Mouse (Mus musculus): ENCODE measurements at regions not wholly inside any gene's neighbourhood (a gene's known extent, or its start where the extent isn't known, plus 50 kb on each side); places are given as distances from the start of the nearest gene placed in this dataset.

DNA sequence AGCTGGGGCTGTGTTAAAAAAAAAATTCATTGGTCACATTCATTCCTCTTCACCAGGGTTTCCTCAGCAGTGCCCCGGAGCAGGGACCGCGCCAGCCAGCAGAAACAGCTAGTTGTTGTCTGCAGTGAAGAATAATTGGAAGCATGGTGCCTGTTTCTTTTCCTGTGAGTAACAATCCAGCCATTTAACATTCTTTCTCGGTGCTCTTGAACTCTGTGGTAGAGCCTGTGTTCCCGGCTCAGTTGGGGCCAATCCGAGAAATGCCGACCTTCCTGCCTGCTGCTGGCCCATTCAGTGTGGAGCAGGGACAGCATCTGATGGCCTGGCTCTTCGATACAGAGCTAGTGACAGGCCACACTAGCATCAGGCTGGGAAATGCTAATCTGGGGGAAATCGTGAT lies 120.7 kb upstream of the Mkln1 start:
- no peak for DNase-seq

DNA sequence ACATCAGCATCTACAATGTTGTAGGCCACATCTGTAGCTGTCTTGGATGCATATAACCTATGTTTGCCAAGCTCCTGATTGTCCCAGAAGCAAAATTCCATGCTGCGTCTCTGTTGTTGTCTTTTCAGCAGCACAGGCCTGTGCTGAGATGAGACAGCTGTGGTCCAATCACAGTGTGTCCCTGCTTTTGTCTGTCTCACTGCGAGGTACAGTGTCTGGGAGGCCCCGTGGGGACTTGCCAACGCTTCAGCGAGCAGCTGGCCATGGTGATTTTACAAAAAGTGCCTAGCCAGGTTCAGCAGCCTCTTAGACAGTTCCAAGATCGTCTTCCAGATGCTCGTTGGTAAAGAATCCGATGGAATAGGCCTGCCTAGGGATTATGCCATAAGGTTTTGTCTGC lies 114.6 kb upstream of the Mkln1 start:
- peak in 1 of 2 experiments; percentile 36 for DNase-seq

DNA sequence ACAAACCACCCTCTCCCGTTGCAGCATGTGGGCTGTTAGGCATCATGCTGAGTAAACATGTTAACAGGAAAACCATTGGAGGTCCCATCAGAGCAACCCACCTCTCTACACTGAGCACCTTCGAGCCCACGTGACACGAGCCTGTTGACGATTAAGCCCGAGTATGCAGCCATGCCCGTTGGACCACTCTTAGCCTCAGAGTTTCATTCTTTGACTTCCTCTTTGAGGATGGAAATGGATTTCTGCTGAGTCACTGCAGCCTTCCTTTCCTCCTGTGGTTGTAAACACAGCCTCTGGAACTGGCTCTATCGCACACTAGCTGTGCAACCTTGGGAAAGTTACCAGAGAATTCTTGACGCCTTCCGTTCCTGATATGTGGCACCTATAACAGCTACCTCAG lies 114.1 kb upstream of the Mkln1 start:
- DNase-seq = peak; percentile 63 to 68

DNA sequence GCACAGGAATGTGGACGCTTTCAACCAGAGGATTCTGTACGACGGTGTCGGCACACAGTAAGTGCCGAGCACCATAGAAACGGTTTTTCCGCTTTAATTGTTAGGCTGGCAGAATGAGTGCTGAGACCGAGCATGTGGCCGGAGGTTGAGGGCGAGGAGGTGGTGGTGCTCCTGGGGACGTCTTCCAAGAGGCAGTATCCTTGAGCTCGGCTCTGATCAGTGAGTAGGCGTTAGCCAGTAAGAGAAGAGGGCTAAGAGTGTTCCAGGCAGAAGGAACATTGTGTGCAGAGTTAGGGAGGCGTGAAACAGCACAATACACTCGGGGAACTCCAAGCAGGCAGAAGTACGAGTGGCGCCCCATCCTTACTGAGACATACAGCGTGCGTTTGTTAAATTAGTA lies 113.5 kb upstream of the Mkln1 start:
- DNase-seq = peak in 1 of 2 experiments; percentile 62

GRCm38 (mm10) chr6:31285981-31286737 lies 112.4 kb upstream of the Mkln1 start:
- no peak for DNase-seq

- DNase-seq = no peak
These were observed 111.4 kb upstream of the Mkln1 start for GRCm38 (mm10) chr6:31287176-31287575.

GRCm38 (mm10) chr6:31287686-31288085 lies 110.8 kb upstream of the Mkln1 start:
- DNase-seq = peak; percentile 20 to 36

DNA sequence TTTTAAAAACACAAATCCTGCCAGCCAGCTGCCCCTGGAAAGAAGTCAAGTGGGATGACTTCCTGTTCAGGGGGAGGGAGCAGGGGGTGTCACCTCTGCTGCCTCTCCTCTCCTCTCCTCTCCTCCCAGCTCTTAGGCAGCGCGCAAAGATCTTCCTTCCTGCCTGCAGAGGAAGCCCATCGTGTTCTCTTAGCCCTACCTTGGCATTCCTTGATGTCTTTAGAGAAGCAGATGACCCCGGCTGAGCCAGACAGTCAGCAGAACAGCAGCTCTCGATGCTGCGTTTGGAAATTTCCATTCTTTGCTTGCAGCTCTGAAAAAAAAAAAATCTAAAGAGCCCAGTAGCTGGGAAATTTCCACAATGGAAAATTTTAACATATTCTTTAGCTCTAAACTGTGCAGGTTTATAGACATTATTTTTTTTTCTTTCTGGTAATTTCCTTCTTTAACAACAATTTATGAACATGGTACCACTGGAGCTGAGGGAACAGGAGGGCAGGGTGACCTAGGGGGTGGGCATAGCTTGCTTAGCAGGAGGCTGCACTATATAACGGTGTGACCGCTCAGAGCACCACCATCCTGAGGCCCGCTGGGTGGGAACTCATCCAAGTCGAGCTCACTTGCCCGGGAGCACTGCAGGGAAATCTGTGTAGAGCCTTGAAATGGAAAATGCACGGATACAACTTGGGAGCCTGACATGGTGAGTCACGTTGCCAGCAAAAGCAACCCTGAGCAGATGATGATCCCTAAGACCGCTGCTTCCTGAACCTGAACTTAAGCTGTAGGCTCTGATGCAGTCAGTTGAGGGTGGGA lies 109.9 kb upstream of the Mkln1 start:
- DNase-seq = peak; percentile 66 to 75

DNA sequence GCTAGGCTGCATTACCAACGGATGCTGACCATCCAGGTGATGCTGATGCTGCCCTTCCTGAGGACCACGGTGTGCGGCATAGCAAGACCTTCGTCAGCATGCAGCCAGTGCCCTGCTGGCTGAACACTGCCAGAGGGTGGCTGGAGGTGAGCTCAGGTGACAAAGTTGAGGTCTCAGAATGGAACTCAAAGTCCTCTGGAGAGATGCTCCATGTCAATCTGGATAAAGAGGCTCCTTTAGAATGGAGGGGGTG lies 109.4 kb upstream of the Mkln1 start:
- DNase-seq = no peak

DNA sequence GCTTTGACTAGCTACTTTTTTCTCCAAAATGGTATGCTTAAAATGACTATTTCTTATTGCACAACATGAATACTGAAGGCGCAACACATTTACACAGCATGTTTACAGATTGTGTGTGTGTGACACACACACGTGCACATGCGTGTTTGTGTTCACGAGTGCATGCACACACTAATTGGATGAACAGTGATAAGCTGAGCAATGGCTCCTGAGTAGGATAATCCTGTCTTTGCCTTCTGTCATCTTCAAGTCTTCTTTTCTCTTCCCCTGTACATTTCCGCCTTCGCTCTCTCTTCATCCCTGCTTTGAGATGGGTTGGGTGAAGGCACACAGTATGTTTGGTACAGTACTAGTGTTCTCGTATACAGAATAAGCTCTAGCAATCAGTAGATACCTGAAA lies 106.5 kb upstream of the Mkln1 start:
- DNase-seq = no peak

DNA sequence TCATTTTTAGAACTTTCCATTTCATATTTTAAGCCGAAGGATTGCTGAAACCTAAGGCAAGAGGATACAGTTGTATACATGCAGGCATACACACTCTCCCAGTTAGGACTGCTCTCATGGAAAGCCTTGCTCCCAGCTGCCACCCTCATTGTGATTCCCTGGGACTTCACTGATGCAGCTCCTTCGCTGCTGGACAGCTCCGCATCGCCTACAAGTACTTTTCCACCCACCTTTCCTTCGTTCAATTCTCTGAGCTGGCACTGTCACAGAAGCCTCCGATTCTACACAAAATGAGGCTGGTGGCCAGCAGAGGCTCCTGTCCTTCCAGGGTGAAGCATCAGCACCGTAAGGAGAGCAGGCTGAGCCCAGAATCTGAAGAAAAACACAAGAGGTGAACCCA lies 105.5 kb upstream of the Mkln1 start:
- no peak for DNase-seq

GRCm38 (mm10) chr6:31299395-31299794 lies 99.1 kb upstream of the Mkln1 start:
- no peak for DNase-seq

- no peak for DNase-seq
These were observed 92.8 kb upstream of the Mkln1 start for GRCm38 (mm10) chr6:31305736-31306135.

GRCm38 (mm10) chr6:31307047-31307633 lies 91.4 kb upstream of the Mkln1 start:
- no peak for DNase-seq

DNA sequence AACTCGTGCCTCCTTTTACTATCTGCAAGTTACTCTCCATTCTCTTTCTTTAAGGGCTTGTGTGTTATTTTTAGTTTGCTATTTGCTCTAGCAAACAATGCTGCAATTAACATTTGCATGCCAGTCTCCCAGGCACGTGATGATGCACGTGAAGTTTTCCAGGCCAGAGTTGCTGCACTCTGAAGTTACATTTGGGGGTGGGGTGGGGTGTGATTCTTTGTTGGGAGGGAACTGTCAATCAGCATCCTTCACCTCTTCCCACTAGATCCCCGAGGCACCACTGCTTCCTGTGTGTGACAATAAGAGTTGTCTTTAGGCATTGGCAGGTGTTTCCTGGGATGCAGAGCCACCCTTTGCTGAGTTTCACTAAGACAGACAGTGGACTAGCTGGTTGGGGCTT lies 90.6 kb upstream of the Mkln1 start:
- peak in 1 of 2 experiments; percentile 38 for DNase-seq

DNA sequence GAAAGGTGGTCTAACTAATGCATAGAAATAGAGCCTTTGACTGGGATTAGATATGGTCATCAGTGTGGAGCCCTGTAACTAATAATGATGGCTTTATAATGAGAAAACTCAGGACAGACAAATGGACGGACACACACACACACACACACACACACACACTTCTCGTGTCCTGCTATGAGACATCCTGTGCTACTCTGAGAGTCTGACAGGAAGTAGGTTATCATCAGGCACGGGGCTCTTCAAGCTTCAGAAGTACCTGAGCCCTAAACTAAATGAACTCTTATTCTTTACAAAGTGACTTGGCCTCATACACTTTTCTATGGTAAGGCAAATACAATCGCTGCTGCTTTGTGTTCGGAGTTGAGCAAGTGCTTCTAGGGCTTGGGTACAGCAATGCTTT lies 87.9 kb upstream of the Mkln1 start:
- no peak for DNase-seq

DNA sequence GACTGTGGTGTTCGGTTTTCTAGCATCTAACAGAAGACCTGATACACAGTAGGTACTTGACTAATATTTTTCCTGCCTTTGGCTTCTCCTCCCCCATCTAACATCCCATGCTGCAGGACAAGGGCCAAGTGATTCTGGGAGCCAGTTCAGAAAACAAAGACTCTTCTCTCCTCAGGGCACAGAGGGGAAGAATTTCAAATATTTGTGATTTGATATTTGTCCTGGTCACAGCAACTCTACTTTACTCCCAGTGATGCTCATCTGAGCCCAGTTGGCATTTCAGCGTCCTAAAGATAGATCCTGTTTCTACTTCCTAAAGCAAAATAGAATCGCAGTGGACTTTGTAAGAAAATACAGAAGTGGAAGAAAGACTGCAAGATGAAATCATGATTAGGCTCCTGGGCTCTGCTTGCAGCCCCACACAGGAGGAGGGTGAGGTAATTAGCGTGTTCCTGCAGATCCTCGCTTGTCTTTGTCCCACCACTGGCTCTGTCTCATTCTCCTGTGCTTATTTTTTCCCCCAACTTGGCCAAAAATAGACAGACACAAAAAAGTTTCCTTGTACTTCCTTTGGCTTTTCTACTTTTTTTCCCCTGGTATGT lies 84.6 kb upstream of the Mkln1 start:
- DNase-seq = peak in 1 of 2 experiments; percentile 51

DNA sequence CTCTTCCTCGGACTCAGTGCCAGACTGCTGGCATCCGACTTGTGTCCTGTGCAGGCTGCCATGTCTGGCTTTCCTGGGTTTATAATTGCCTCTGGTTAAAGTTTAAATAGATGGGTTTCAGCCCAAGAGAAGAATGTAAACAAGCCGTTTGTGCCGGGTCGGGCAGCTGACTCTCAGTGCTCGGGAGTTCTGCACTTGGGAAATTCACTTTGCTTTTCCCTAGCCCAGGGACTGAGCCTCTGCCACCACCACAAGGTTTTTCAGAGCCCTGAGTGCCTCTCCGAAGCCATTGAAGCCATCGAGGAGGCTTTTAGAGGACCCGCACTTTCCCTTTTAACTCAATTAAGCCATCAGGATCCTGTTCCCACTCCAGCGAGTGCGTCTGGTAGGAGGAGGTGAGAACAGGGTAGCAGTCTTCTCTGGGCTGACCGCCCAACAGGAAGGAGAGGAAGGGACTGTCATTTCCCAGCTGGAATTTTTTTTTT lies 80.8 kb upstream of the Mkln1 start:
- DNase-seq = peak; percentile 73 to 83

DNA sequence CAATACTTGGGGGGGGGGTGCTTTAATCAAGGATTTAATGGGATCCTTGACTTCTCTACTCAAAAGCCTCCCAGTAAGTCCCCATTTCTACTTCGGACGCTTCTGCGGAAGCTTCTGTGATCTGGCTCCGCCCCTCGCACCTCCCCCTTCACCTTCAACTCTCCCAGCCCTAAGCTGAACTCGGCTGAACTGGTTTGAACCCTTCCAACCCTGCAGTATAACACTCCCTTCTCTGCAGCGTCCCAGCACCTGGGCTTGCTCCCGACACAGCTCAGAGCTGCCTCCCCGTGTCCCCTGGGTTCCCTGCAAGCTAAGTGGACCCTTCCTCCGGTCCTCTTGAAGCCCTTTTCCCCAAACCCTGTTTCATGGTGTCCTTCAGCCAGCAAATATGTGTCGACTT lies 80.0 kb upstream of the Mkln1 start:
- peak; percentile 84 for DNase-seq

DNA sequence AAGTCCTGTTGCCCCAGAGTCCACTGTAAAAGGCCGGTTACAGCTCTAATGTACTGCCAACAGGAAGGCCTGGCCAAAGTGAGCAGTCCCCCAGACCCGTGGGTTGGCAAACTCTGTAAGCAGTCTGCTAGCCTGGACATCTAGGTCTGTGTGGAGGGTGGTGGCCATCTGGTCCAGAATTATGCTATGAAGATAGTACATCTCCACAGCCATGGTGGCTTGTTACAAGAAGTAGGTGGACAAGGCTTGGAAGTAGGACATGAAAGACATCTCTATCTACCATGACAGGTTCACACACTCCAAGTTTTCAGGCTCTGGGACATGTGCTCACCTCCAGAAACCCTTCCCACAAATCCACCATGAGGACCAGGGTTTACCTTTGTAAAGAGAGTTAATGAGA lies 79.1 kb upstream of the Mkln1 start:
- DNase-seq = no peak

DNA sequence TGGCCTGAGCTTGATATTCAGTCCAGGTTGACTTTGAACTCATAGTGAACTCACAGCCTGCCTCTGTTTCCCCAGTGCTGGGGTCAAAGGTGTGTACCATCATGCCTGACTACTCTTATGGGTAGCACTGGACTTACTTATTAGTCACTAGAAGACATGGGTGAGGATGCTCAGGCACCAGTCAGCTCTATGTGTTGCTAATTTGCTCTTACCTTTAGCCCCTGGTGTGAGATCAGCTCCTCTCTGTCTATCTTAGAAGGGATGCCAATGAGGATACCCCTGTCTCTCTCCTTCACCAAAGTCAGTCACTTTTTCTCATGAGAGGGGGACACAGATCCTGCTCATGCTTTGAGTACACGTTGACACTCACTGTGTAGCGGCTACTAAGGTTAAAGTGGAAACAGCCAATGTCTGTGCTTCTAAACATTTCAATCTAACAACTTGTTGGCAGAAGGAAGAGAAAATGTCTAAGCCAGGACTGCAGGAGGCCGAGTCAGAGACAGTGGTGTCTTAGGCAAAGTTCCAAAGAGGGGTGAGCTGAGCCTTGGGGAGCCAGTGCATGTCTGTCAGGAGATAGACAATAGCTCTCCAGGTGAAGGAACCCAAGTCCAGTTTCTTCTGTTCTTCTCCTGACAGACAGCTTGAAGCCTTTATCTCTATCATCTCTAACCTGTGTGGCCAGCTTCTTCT lies 78.2 kb upstream of the Mkln1 start:
- DNase-seq = no peak

- peak; percentile 75 to 77 for DNase-seq
These were observed 77.3 kb upstream of the Mkln1 start for GRCm38 (mm10) chr6:31321066-31321846.

Measured in heart, adult 18-20 months (tissue).